In the genomic region with DNA sequence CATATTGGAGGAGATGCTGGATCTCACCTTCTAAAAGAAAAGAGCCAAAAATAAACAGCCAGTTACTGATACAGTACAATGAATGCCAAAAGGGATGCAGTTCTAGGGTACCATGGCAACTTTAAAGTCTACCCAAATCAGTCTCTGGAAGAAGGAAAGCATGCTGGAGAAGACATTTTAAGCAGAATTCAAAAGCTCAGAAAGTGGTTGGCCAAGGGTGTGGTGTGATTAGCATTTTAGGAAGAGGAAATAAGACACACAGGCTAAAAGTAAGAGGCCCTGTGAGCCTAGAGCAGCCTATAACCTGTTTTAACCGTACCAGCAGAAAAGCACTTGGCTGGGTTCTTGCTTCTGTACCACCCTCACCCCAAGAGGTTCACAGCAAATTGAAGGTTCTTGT, we compare ENCODE assay signal across 24 mouse cellular contexts. TPM values are rescaled to one million over a fixed set of nuclear protein-coding genes. Genes with fewer than 3 reads are reported as not detected.
DNase-seq lines count a peak whose midpoint lies in the region; ATAC-seq and TF ChIP-seq lines count a peak whose summit lies in the region.
"Had no signal": no experiment of that assay in that cellular context is flagged by ENCODE, and none has a peak within 500 bp of the region (broad histone marks: within the 10 kb centered on the region; RNA-seq: fewer than 3 reads in every experiment).

No protein-coding gene starts in this region.

- no peak overlapping the region for H3K27ac ChIP-seq in forebrain, embryonic 16.5 days (ENCODE audit: low read length)
- H3K27ac ChIP-seq in forebrain, embryonic 13.5 days = no peak overlapping the region
- no peak overlapping the region for H3K27ac ChIP-seq in lung, postnatal 0 days (ENCODE audit: low read length)
- H3K27ac ChIP-seq in macrophage = peak overlapping the region; percentile 0; the same call in 1 of the 2 replicates
- H3K27ac ChIP-seq: forebrain, embryonic 12.5 days; heart, embryonic 15.5 days; hindbrain, embryonic 14.5 days; kidney, postnatal 0 days; left cerebral cortex, adult 2 months; midbrain, embryonic 15.5 days; neural tube, embryonic 13.5 days; stomach, postnatal 0 days had no signal

- 88% methylated on average over 1 of the region's 1 CpGs for WGBS in forebrain, embryonic 16.5 days
- 94% methylated on average over 1 of the region's 1 CpGs for WGBS in forebrain, embryonic 13.5 days
- WGBS in lung, postnatal 0 days = 71% methylated on average over 1 of the region's 1 CpGs
- WGBS in macrophage (ENCODE audit: missing documents) = 0% methylated on average over 1 of the region's 1 CpGs

- H3K9me3 ChIP-seq in forebrain, embryonic 16.5 days (ENCODE audit: control insufficient read depth, low read length) = no peaks in the 10 kb centered on the region
- no peaks in the 10 kb centered on the region for H3K9me3 ChIP-seq in forebrain, embryonic 13.5 days (replicated peaks)
- H3K9me3 ChIP-seq in lung, postnatal 0 days (ENCODE audit: low read length) = no peaks in the 10 kb centered on the region
- H3K9me3 ChIP-seq: forebrain, embryonic 12.5 days; heart, embryonic 15.5 days; midbrain, embryonic 15.5 days; neural tube, embryonic 13.5 days had no signal

- no peak overlapping the region for H3K4me3 ChIP-seq in forebrain, embryonic 16.5 days (replicated peaks; ENCODE audit: low read length)
- H3K4me3 ChIP-seq in forebrain, embryonic 13.5 days = no peak overlapping the region
- H3K4me3 ChIP-seq in lung, postnatal 0 days (ENCODE audit: low read depth, low read length) = no peak overlapping the region
- H3K4me3 ChIP-seq in macrophage (ENCODE audit: inconsistent target) = no peak overlapping the region
- H3K4me3 ChIP-seq: forebrain, embryonic 12.5 days; heart, embryonic 15.5 days; left cerebral cortex, adult 2 months; midbrain, embryonic 15.5 days; myocyte; neural tube, embryonic 13.5 days had no signal

- no peak overlapping the region for H3K4me2 ChIP-seq in forebrain, embryonic 16.5 days (ENCODE audit: low read length)
- H3K4me2 ChIP-seq in forebrain, embryonic 13.5 days = no peak overlapping the region
- H3K4me2 ChIP-seq in lung, postnatal 0 days (replicated peaks; ENCODE audit: low read depth, low read length) = no peak overlapping the region
- H3K4me2 ChIP-seq: forebrain, embryonic 12.5 days; heart, embryonic 15.5 days; hindbrain, embryonic 14.5 days; midbrain, embryonic 15.5 days; neural tube, embryonic 13.5 days had no signal

- no peak overlapping the region for H3K9ac ChIP-seq in forebrain, embryonic 16.5 days (replicated peaks; ENCODE audit: low read depth, low read length)
- no peak overlapping the region for H3K9ac ChIP-seq in forebrain, embryonic 13.5 days
- H3K9ac ChIP-seq in lung, postnatal 0 days (replicated peaks; ENCODE audit: low read depth) = no peak overlapping the region
- H3K9ac ChIP-seq: forebrain, embryonic 12.5 days; heart, embryonic 15.5 days; hindbrain, embryonic 14.5 days; midbrain, embryonic 15.5 days; neural tube, embryonic 13.5 days had no signal

- no peaks in the 10 kb centered on the region for H3K36me3 ChIP-seq in forebrain, embryonic 16.5 days (ENCODE audit: control insufficient read depth, insufficient read depth)
- 0 out of 2 replicates have a peak, but pooled peaks cover 2% of the 10 kb centered on the region for H3K36me3 ChIP-seq in forebrain, embryonic 13.5 days (ENCODE audit: poor library complexity, severe bottlenecking)
- no peaks in the 10 kb centered on the region for H3K36me3 ChIP-seq in lung, postnatal 0 days (ENCODE audit: insufficient read depth, low read length)
- H3K36me3 ChIP-seq in macrophage (ENCODE audit: inconsistent target) = peaks cover 3% of the 10 kb centered on the region; the same call in 1 of the 2 replicates
- H3K36me3 ChIP-seq: forebrain, embryonic 12.5 days; heart, embryonic 15.5 days; midbrain, embryonic 15.5 days had no signal

- TF ChIP-seq EP300 in lung, postnatal 0 days (IDR thresholded peaks at IDR 0.05) = no peak

- ATAC-seq in forebrain, embryonic 16.5 days = peak; percentile 62
- no peak for ATAC-seq in forebrain, embryonic 13.5 days
- ATAC-seq in lung, postnatal 0 days = no peak
- no peak for ATAC-seq in erythroblast, adult 5-6 weeks (replicated peaks; ENCODE audit: low FRiP score, poor library complexity, severe bottlenecking)
- ATAC-seq: inflammation-experienced regulatory T-cells, adult 6 months; midbrain, embryonic 15.5 days had no signal

- H3K4me1 ChIP-seq in forebrain, embryonic 16.5 days (replicated peaks; ENCODE audit: control insufficient read depth, insufficient read depth, low read length) = peaks cover 12% of the 10 kb centered on the region; the same call in 1 of the 2 replicates
- H3K4me1 ChIP-seq in forebrain, embryonic 13.5 days = peaks cover 35% of the 10 kb centered on the region
- H3K4me1 ChIP-seq in lung, postnatal 0 days (ENCODE audit: insufficient read depth, low read depth, low read length) = no peaks in the 10 kb centered on the region; the same call in 1 of the 2 replicates

- H3K27me3 ChIP-seq in forebrain, embryonic 16.5 days (replicated peaks; ENCODE audit: control insufficient read depth, insufficient read depth, low read length) = no peaks in the 10 kb centered on the region
- no peaks in the 10 kb centered on the region for H3K27me3 ChIP-seq in forebrain, embryonic 13.5 days
- H3K27me3 ChIP-seq in lung, postnatal 0 days (replicated peaks; ENCODE audit: insufficient read depth, low read length) = no peaks in the 10 kb centered on the region
- H3K27me3 ChIP-seq: forebrain, embryonic 12.5 days; heart, embryonic 15.5 days; midbrain, embryonic 15.5 days; neural tube, embryonic 13.5 days had no signal

- TF ChIP-seq CTCF in lung, postnatal 0 days (IDR thresholded peaks at IDR 0.05) = no peak

- DNase-seq in lung, postnatal 0 days (ENCODE audit: low spot score) = peak; percentile 11
- no peak for DNase-seq in lung, postnatal 36 days
- DNase-seq in telencephalon, adult 2 months (ENCODE audit: low read depth, low spot score) = peak; percentile 60
- DNase-seq in cerebellum, postnatal 14 days = no peak
- DNase-seq: adrenal gland, adult 2 months; cerebellum, adult 8-10 months; gastrocnemius, postnatal 36 days; heart, postnatal 36 days; kidney, adult 2 months; lung, postnatal 10 days had no signal

- peaks cover 100% of the 10 kb centered on the region for H3K79me2 ChIP-seq in macrophage (ENCODE audit: inconsistent target)

RNA-seq across cellular contexts. Expression of a gene that starts 22.5 kb away (rescaled TPM):
- 65.0 and 69.2 TPM in 2 replicates for polyA plus RNA-seq in forebrain, embryonic 16.5 days (2015; fragmentation: Nextera tagmentation; extraction: Ambion mirVana)
- polyA plus RNA-seq in forebrain, embryonic 13.5 days (2015; fragmentation: Nextera tagmentation; extraction: Ambion mirVana) = 59.5 and 64.1 TPM in 2 replicates
- polyA plus RNA-seq in lung, postnatal 0 days (2015; fragmentation: Nextera tagmentation; extraction: Ambion mirVana) = 77.5 and 81.6 TPM in 2 replicates
- total RNA-seq in macrophage (2018; cell fraction: chromatin; rRNA removed) = 10 to 100 TPM in 25 of 26 experiments, 1 to 10 TPM in 1; 8.6 to 73.4 (median 52.4) TPM
- total RNA-seq in macrophage (2018; cell fraction: cytosol; rRNA removed) = 100 to 1,000 TPM; 215 to 303 (median 274) TPM
- 100 to 1,000 TPM in 18 of 26 experiments, 10 to 100 TPM in 8; 42.9 to 166 (median 120) TPM for total RNA-seq in macrophage (2018; cell fraction: nucleus; rRNA removed)
- 245 to 360 TPM (median 267 TPM) in 3 replicates for polyA plus RNA-seq in macrophage (2018)
- 78.8 and 84.9 TPM in 2 replicates for total RNA-seq in erythroblast, adult 5-6 weeks (2015; ENCODE audit: low replicate concordance)
- 45.4 and 63.6 TPM in 2 replicates for total RNA-seq in erythroblast, adult 5-6 weeks (2017; ENCODE audit: low replicate concordance)
- polyA plus RNA-seq: myocyte had no signal

Comparison
In these comparisons a context has a peak if more than half of its experiments do, and no peak if none do; other contexts are left out.
1. DNase-seq: peak in lung, postnatal 0 days (single experiment) and telencephalon, adult 2 months (single experiment); none in lung, postnatal 36 days (single experiment) and cerebellum, postnatal 14 days (0 of 2).